ENCODE assay signal across 17 mouse cellular contexts in the genomic region with DNA sequence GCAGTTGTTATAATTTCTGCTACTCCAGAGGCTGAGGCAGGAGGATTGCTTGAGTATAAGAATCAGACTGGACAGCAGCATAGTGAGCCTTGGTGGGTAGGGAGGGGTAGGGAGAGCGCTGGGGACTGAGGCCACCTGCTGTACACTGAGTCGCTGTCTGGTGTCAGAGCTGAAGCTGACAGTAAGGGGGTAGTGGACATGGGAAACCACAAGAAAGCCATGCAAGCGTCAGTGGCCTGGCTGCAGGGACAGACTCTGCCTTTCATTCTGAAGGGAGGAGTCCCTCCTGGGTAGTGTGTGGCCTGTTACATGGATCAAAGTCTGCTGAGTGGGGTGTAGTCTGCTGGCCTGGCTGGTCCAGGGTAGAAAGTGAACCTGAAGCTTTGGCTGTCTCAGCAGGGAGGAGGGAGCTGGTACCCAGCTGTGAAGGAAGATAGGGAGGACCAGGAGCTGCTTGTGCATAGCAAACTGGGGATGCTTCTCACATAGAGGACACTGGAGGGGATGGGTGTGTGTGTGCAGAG. TPM values are rescaled to one million over a fixed set of nuclear protein-coding genes. Genes with fewer than 3 reads are reported as not detected.
DNase-seq lines count a peak whose midpoint lies in the region; ATAC-seq and TF ChIP-seq lines count a peak whose summit lies in the region.
"Had no signal": no experiment of that assay in that cellular context is flagged by ENCODE, and none has a peak within 500 bp of the region (broad histone marks: within the 10 kb centered on the region; RNA-seq: fewer than 3 reads in every experiment).

No protein-coding gene starts in this region.

- peaks cover 58% of the 10 kb centered on the region for H3K4me1 ChIP-seq in heart, embryonic 10.5 days
- peaks cover 23% of the 10 kb centered on the region for H3K4me1 ChIP-seq in neural tube, embryonic 13.5 days (replicated peaks)
- peaks cover 20% of the 10 kb centered on the region for H3K4me1 ChIP-seq in neural tube, embryonic 15.5 days
- peaks cover 5% of the 10 kb centered on the region; the same call in 1 of the 2 replicates for H3K4me1 ChIP-seq in stomach, postnatal 0 days (replicated peaks; ENCODE audit: control insufficient read depth, insufficient read depth)

- intact Hi-C loops in heart, postnatal 10 days (cut with DNase I), result no loop called here

- TF ChIP-seq EP300 in stomach, postnatal 0 days (optimal IDR thresholded peaks at IDR 0.05), result no peak

- H3K27me3 ChIP-seq in heart, embryonic 10.5 days (ENCODE audit: insufficient read depth, poor library complexity, severe bottlenecking), result peaks cover 29% of the 10 kb centered on the region
- peaks cover 10% of the 10 kb centered on the region; the same call in 1 of the 2 replicates for H3K27me3 ChIP-seq in neural tube, embryonic 13.5 days
- no peaks in the 10 kb centered on the region for H3K27me3 ChIP-seq in neural tube, embryonic 15.5 days (replicated peaks)
- no peaks in the 10 kb centered on the region for H3K27me3 ChIP-seq in stomach, postnatal 0 days (ENCODE audit: control insufficient read depth, insufficient read depth, low read length)
- H3K27me3 ChIP-seq: hindbrain, embryonic 15.5 days had no signal

- H3K4me2 ChIP-seq in neural tube, embryonic 13.5 days, result no peak overlapping the region
- H3K4me2 ChIP-seq in neural tube, embryonic 15.5 days, result no peak overlapping the region
- H3K4me2 ChIP-seq in stomach, postnatal 0 days (replicated peaks; ENCODE audit: low read depth), result no peak overlapping the region
- H3K4me2 ChIP-seq: embryonic facial prominence, embryonic 15.5 days; hindbrain, embryonic 15.5 days; liver, embryonic 13.5 days; midbrain, embryonic 11.5 days had no signal

- H3K4me3 ChIP-seq in heart, embryonic 10.5 days, result no peak overlapping the region
- H3K4me3 ChIP-seq in neural tube, embryonic 13.5 days, result no peak overlapping the region
- no peak overlapping the region for H3K4me3 ChIP-seq in neural tube, embryonic 15.5 days (replicated peaks)
- H3K4me3 ChIP-seq in stomach, postnatal 0 days (ENCODE audit: low read depth, low read length), result no peak overlapping the region
- H3K4me3 ChIP-seq: embryonic facial prominence, embryonic 15.5 days; hindbrain, embryonic 15.5 days; liver, embryonic 13.5 days had no signal

- no peak for DNase-seq in heart, embryonic 10.5 days (ENCODE audit: low spot score)
- no peak for DNase-seq in heart, postnatal 10 days
- peak; percentile 59 for DNase-seq in kidney, postnatal 14 days
- DNase-seq in kidney, postnatal 4 days, result no peak
- DNase-seq in stomach, postnatal 0 days (ENCODE audit: low spot score), result no peak
- DNase-seq: adrenal gland, postnatal 10 days; cerebellum, postnatal 14 days; layer of hippocampus, adult 9-11 months; liver, embryonic 13.5 days had no signal

- peaks cover 8% of the 10 kb centered on the region; the same call in 1 of the 2 replicates for H3K36me3 ChIP-seq in heart, embryonic 10.5 days
- H3K36me3 ChIP-seq in neural tube, embryonic 13.5 days, result no peaks in the 10 kb centered on the region
- H3K36me3 ChIP-seq in neural tube, embryonic 15.5 days, result no peaks in the 10 kb centered on the region
- no peaks in the 10 kb centered on the region for H3K36me3 ChIP-seq in stomach, postnatal 0 days (ENCODE audit: control insufficient read depth, insufficient read depth, low read length)
- H3K36me3 ChIP-seq: embryonic facial prominence, embryonic 15.5 days; hindbrain, embryonic 15.5 days; liver, embryonic 13.5 days had no signal

- 46% methylated on average over 3 of the region's 3 CpGs for WGBS in heart, embryonic 10.5 days
- WGBS in neural tube, embryonic 13.5 days, result 43% methylated on average over 3 of the region's 3 CpGs
- WGBS in neural tube, embryonic 15.5 days, result 37% methylated on average over 3 of the region's 3 CpGs
- 56% methylated on average over 3 of the region's 3 CpGs for WGBS in stomach, postnatal 0 days

- H3K9ac ChIP-seq in neural tube, embryonic 13.5 days, result no peak overlapping the region
- H3K9ac ChIP-seq in neural tube, embryonic 15.5 days (replicated peaks), result no peak overlapping the region
- H3K9ac ChIP-seq in stomach, postnatal 0 days (ENCODE audit: low read length), result no peak overlapping the region
- H3K9ac ChIP-seq: embryonic facial prominence, embryonic 15.5 days; hindbrain, embryonic 15.5 days; liver, embryonic 13.5 days had no signal

- no peaks in the 10 kb centered on the region for H3K9me3 ChIP-seq in heart, embryonic 10.5 days
- no peaks in the 10 kb centered on the region for H3K9me3 ChIP-seq in neural tube, embryonic 13.5 days
- H3K9me3 ChIP-seq in neural tube, embryonic 15.5 days (replicated peaks), result no peaks in the 10 kb centered on the region
- no peaks in the 10 kb centered on the region for H3K9me3 ChIP-seq in stomach, postnatal 0 days (ENCODE audit: control insufficient read depth, low read length)
- H3K9me3 ChIP-seq: embryonic facial prominence, embryonic 15.5 days; hindbrain, embryonic 15.5 days; liver, embryonic 13.5 days had no signal

- peak overlapping the region; percentile 6; the same call in 1 of the 2 replicates for H3K27ac ChIP-seq in heart, embryonic 10.5 days
- H3K27ac ChIP-seq in neural tube, embryonic 13.5 days (replicated peaks), result peak overlapping the region; percentile 5
- H3K27ac ChIP-seq in neural tube, embryonic 15.5 days (replicated peaks), result no peak overlapping the region
- H3K27ac ChIP-seq in stomach, postnatal 0 days (replicated peaks), result no peak overlapping the region
- H3K27ac ChIP-seq: embryonic facial prominence, embryonic 15.5 days; hindbrain, embryonic 15.5 days; liver, embryonic 13.5 days had no signal

- no peak for ATAC-seq in neural tube, embryonic 13.5 days (ENCODE audit: low read depth)
- ATAC-seq in neural tube, embryonic 15.5 days (ENCODE audit: low FRiP score), result no peak
- ATAC-seq in stomach, postnatal 0 days (ENCODE audit: low FRiP score, low TSS enrichment), result peak; percentile 45; the same call in 1 of the 2 replicates
- ATAC-seq in megakaryocyte progenitor cell, adult 5-6 weeks (replicated peaks; ENCODE audit: poor library complexity), result no peak
- ATAC-seq: forebrain, embryonic 14.5 days had no signal

- TF ChIP-seq CTCF in stomach, postnatal 0 days (IDR thresholded peaks at IDR 0.05; ENCODE audit: low read depth), result no peak

RNA-seq across cellular contexts. Expression of a gene that starts 4.4 kb away (rescaled TPM):
- polyA plus RNA-seq in heart, embryonic 10.5 days (2016; fragmentation: Nextera tagmentation; extraction: Ambion mirVana), result 0.28 TPM in 1 of 2 replicates, not detected in the other
- not detected for total RNA-seq in heart, postnatal 10 days (2021)
- polyA plus RNA-seq in neural tube, embryonic 13.5 days (2015; fragmentation: Nextera tagmentation; extraction: Ambion mirVana), result 3.2 and 4.0 TPM in 2 replicates
- 2.9 and 3.6 TPM in 2 replicates for polyA plus RNA-seq in neural tube, embryonic 15.5 days (2015; fragmentation: Nextera tagmentation; extraction: Ambion mirVana)
- polyA plus RNA-seq in stomach, postnatal 0 days (2015; fragmentation: Nextera tagmentation; extraction: Ambion mirVana), result not detected in 2 replicates
- not detected in 2 replicates for total RNA-seq in megakaryocyte progenitor cell, adult 5-6 weeks (2015)
- not detected in 2 replicates for total RNA-seq in megakaryocyte progenitor cell, adult 5-6 weeks (2017)
- total RNA-seq: MEL had no signal
- polyA plus RNA-seq: liver, embryonic 13.5 days had no signal

RNA-seq across cellular contexts. Expression of a gene that starts 15.5 kb away (rescaled TPM):
- 34.8 and 35.4 TPM in 2 replicates for polyA plus RNA-seq in heart, embryonic 10.5 days (2016; fragmentation: Nextera tagmentation; extraction: Ambion mirVana)
- total RNA-seq in heart, postnatal 10 days (2021), result 10 to 100 TPM; 45.3 to 47.1 TPM
- 42.5 and 51.4 TPM in 2 replicates for polyA plus RNA-seq in neural tube, embryonic 13.5 days (2015; fragmentation: Nextera tagmentation; extraction: Ambion mirVana)
- 50.1 and 51.5 TPM in 2 replicates for polyA plus RNA-seq in neural tube, embryonic 15.5 days (2015; fragmentation: Nextera tagmentation; extraction: Ambion mirVana)
- 7.7 and 8.4 TPM in 2 replicates for polyA plus RNA-seq in stomach, postnatal 0 days (2015; fragmentation: Nextera tagmentation; extraction: Ambion mirVana)
- total RNA-seq in megakaryocyte progenitor cell, adult 5-6 weeks (2015), result 18.2 and 19.9 TPM in 2 replicates
- total RNA-seq in megakaryocyte progenitor cell, adult 5-6 weeks (2017), result 10.3 and 10.7 TPM in 2 replicates

RNA-seq across cellular contexts. Expression of a gene that starts 20.7 kb away (rescaled TPM):
- 46.2 and 57.2 TPM in 2 replicates for polyA plus RNA-seq in heart, embryonic 10.5 days (2016; fragmentation: Nextera tagmentation; extraction: Ambion mirVana)
- 10 to 100 TPM; 14.4 to 16.4 TPM for total RNA-seq in heart, postnatal 10 days (2021)
- 53.2 and 55.8 TPM in 2 replicates for polyA plus RNA-seq in neural tube, embryonic 13.5 days (2015; fragmentation: Nextera tagmentation; extraction: Ambion mirVana)
- polyA plus RNA-seq in neural tube, embryonic 15.5 days (2015; fragmentation: Nextera tagmentation; extraction: Ambion mirVana), result 54.4 and 60.6 TPM in 2 replicates
- polyA plus RNA-seq in stomach, postnatal 0 days (2015; fragmentation: Nextera tagmentation; extraction: Ambion mirVana), result 45.9 and 50.3 TPM in 2 replicates
- 25.1 and 26.7 TPM in 2 replicates for total RNA-seq in megakaryocyte progenitor cell, adult 5-6 weeks (2015)
- 16.2 and 24.5 TPM in 2 replicates for total RNA-seq in megakaryocyte progenitor cell, adult 5-6 weeks (2017)

RNA-seq across cellular contexts. Expression of a gene that starts 23.5 kb away (rescaled TPM):
- 89.1 and 115 TPM in 2 replicates for polyA plus RNA-seq in heart, embryonic 10.5 days (2016; fragmentation: Nextera tagmentation; extraction: Ambion mirVana)
- total RNA-seq in heart, postnatal 10 days (2021), result 10 to 100 TPM; 35.4 to 37.6 TPM
- 72.2 and 74.6 TPM in 2 replicates for polyA plus RNA-seq in neural tube, embryonic 13.5 days (2015; fragmentation: Nextera tagmentation; extraction: Ambion mirVana)
- 63.0 and 82.4 TPM in 2 replicates for polyA plus RNA-seq in neural tube, embryonic 15.5 days (2015; fragmentation: Nextera tagmentation; extraction: Ambion mirVana)
- 55.8 and 57.8 TPM in 2 replicates for polyA plus RNA-seq in stomach, postnatal 0 days (2015; fragmentation: Nextera tagmentation; extraction: Ambion mirVana)
- total RNA-seq in megakaryocyte progenitor cell, adult 5-6 weeks (2015), result 63.4 and 79.2 TPM in 2 replicates
- total RNA-seq in megakaryocyte progenitor cell, adult 5-6 weeks (2017), result 39.3 and 42.5 TPM in 2 replicates

RNA-seq across cellular contexts. Expression of a gene that starts 32.4 kb away (rescaled TPM):
- 24.7 and 34.8 TPM in 2 replicates for polyA plus RNA-seq in heart, embryonic 10.5 days (2016; fragmentation: Nextera tagmentation; extraction: Ambion mirVana)
- 10 to 100 TPM in 1 of 2 experiments, 1 to 10 TPM in 1; 9.9 to 11.7 TPM for total RNA-seq in heart, postnatal 10 days (2021)
- polyA plus RNA-seq in neural tube, embryonic 13.5 days (2015; fragmentation: Nextera tagmentation; extraction: Ambion mirVana), result 14.3 and 14.7 TPM in 2 replicates
- polyA plus RNA-seq in neural tube, embryonic 15.5 days (2015; fragmentation: Nextera tagmentation; extraction: Ambion mirVana), result 19.3 and 20.6 TPM in 2 replicates
- polyA plus RNA-seq in stomach, postnatal 0 days (2015; fragmentation: Nextera tagmentation; extraction: Ambion mirVana), result 15.1 and 17.3 TPM in 2 replicates
- total RNA-seq in megakaryocyte progenitor cell, adult 5-6 weeks (2015), result 18.0 and 19.1 TPM in 2 replicates
- 20.7 and 27.4 TPM in 2 replicates for total RNA-seq in megakaryocyte progenitor cell, adult 5-6 weeks (2017)

Comparison
In these comparisons a context has a peak if more than half of its experiments do, and no peak if none do; other contexts are left out.
1. H3K27ac ChIP-seq: peak in heart, embryonic 10.5 days (single experiment) and neural tube, embryonic 13.5 days (single experiment); none in neural tube, embryonic 15.5 days (single experiment) and stomach, postnatal 0 days (single experiment).